Mouse (Mus musculus): ENCODE data around the gene Stmn1. TPM values are rescaled to one million over a fixed set of nuclear protein-coding genes. Genes with fewer than 3 reads are reported as not detected.

Stmn1 gene
- polyA plus RNA-seq, 1 experiment, result 2,202 TPM

DNA sequence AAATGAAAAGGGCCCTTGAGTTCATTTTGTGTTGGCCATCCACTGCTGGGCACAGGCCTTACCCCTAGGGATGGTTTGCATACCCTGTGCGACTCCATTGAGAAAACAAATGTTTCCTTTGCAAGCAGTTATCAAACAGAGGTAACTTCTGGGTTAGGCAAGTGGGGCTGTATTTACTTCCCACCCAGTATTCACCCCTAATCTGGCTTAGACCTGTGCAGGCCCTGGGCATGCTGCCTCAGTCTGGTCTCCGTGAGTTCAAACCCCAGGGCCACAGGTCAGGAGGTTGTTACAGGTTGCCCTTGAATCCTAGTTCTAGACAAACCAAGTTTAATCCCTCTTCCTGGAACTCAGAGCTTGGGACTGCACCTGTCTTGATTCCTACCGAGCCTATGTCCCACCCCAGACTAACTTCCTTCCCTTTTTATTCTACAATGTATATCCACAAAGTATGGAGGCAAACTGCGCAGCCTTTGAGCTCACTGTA, 37.2 kb downstream of the Stmn1 start:
- no peak for DNase-seq (ENCODE audit: low read depth)
- TF ChIP-seq POLR2A (IDR thresholded peaks at IDR 0.05; ENCODE audit: borderline replicate concordance, extremely low read depth, insufficient read depth, insufficient read length, poor library complexity, severe bottlenecking) (no peak), CTCF (IDR thresholded peaks at IDR 0.05; ENCODE audit: borderline replicate concordance, extremely low read depth, insufficient read depth, insufficient read length) (no peak)

- no peak for DNase-seq (ENCODE audit: low read depth)
- TF ChIP-seq POLR2A (IDR thresholded peaks at IDR 0.05; ENCODE audit: borderline replicate concordance, extremely low read depth, insufficient read depth, insufficient read length, poor library complexity, severe bottlenecking), result no peak
- no peak for TF ChIP-seq CTCF (IDR thresholded peaks at IDR 0.05; ENCODE audit: borderline replicate concordance, extremely low read depth, insufficient read depth, insufficient read length)
Measured at GRCm38 (mm10) chr4:134505966-134506594, 38.0 kb downstream of the Stmn1 start.

- no peak for TF ChIP-seq POLR2A (IDR thresholded peaks at IDR 0.05; ENCODE audit: borderline replicate concordance, extremely low read depth, insufficient read depth, insufficient read length, poor library complexity, severe bottlenecking)
- TF ChIP-seq CTCF (IDR thresholded peaks at IDR 0.05; ENCODE audit: borderline replicate concordance, extremely low read depth, insufficient read depth, insufficient read length), result no peak
- no peak for DNase-seq (ENCODE audit: low read depth)
Measured at GRCm38 (mm10) chr4:134506713-134507112, 38.6 kb downstream of the Stmn1 start.

DNA sequence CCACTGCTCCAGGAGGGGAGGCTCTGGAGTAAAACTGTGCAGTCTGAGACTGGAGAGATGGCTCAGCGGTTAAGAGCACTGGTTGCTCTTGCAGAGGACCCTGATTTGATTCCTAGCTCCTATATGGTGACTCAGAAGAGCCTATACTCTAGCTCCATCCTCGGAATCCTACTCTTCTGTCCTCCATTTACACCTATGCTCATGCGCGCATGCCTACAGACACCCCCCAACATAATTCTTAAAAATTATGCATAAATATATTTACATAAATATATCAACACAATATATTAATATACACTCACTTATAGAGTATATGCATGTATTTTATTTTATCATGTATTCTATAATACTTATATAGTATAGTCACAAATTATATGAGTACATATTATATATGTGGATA, 42.3 kb downstream of the Stmn1 start:
- TF ChIP-seq POLR2A (IDR thresholded peaks at IDR 0.05; ENCODE audit: borderline replicate concordance, extremely low read depth, insufficient read depth, insufficient read length, poor library complexity, severe bottlenecking) (no peak), CTCF (IDR thresholded peaks at IDR 0.05; ENCODE audit: borderline replicate concordance, extremely low read depth, insufficient read depth, insufficient read length) (no peak)
- DNase-seq (ENCODE audit: low read depth), result no peak

- peak; percentile 98 for DNase-seq (ENCODE audit: low read depth)
- TF ChIP-seq CTCF (IDR thresholded peaks at IDR 0.05; ENCODE audit: borderline replicate concordance, extremely low read depth, insufficient read depth, insufficient read length) (no peak), POLR2A (IDR thresholded peaks at IDR 0.05; ENCODE audit: borderline replicate concordance, extremely low read depth, insufficient read depth, insufficient read length, poor library complexity, severe bottlenecking) (peak; percentile 33; the same call in 1 of the 2 replicates)
Measured at GRCm38 (mm10) chr4:134510845-134511411, 42.8 kb downstream of the Stmn1 start, which contains the start of gene Aunip. TSS of gene Aunip (plus strand) at chr4:134510999.

- TF ChIP-seq CTCF (IDR thresholded peaks at IDR 0.05; ENCODE audit: borderline replicate concordance, extremely low read depth, insufficient read depth, insufficient read length) (no peak), POLR2A (IDR thresholded peaks at IDR 0.05; ENCODE audit: borderline replicate concordance, extremely low read depth, insufficient read depth, insufficient read length, poor library complexity, severe bottlenecking) (no peak)
- no peak for DNase-seq (ENCODE audit: low read depth)
Measured at GRCm38 (mm10) chr4:134511730-134512129, 43.6 kb downstream of the Stmn1 start.

GRCm38 (mm10) chr4:134512798-134513197, 44.7 kb downstream of the Stmn1 start:
- TF ChIP-seq CTCF (IDR thresholded peaks at IDR 0.05; ENCODE audit: borderline replicate concordance, extremely low read depth, insufficient read depth, insufficient read length) (peak; percentile 52), POLR2A (IDR thresholded peaks at IDR 0.05; ENCODE audit: borderline replicate concordance, extremely low read depth, insufficient read depth, insufficient read length, poor library complexity, severe bottlenecking) (no peak)
- peak; percentile 49 for DNase-seq (ENCODE audit: low read depth)

- TF ChIP-seq POLR2A (IDR thresholded peaks at IDR 0.05; ENCODE audit: borderline replicate concordance, extremely low read depth, insufficient read depth, insufficient read length, poor library complexity, severe bottlenecking) (no peak), CTCF (IDR thresholded peaks at IDR 0.05; ENCODE audit: borderline replicate concordance, extremely low read depth, insufficient read depth, insufficient read length) (no peak)
Measured at GRCm38 (mm10) chr4:134514309-134514930, 46.3 kb downstream of the Stmn1 start.

DNA sequence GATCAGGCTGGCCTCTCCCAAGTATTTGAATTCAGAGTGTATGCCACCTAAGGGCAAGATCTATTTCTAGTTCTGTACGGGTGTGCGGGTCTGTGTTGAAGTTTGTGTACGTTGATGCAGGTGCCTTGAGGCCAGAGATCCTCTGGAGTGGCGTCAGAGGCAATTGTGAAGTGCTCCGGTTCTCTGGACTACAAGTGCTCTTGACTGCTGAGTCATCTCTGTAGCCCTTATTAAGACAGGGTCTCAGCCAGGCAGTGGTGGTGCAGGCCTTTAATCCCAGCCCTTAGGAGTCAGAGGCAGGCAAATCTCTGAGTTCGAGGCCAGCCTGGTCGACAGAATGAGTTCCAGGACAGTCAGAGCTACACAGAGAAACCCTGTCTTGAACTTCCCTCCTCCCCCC, 47.5 kb downstream of the Stmn1 start:
- TF ChIP-seq CTCF (IDR thresholded peaks at IDR 0.05; ENCODE audit: borderline replicate concordance, extremely low read depth, insufficient read depth, insufficient read length) (no peak), POLR2A (IDR thresholded peaks at IDR 0.05; ENCODE audit: borderline replicate concordance, extremely low read depth, insufficient read depth, insufficient read length, poor library complexity, severe bottlenecking) (no peak)
- DNase-seq (ENCODE audit: low read depth), result no peak

More at GRCm38 (mm10) chr4:134514309-134514930, 46.3 kb downstream of the Stmn1 start:
- DNase-seq (ENCODE audit: low read depth), result no peak

DNA sequence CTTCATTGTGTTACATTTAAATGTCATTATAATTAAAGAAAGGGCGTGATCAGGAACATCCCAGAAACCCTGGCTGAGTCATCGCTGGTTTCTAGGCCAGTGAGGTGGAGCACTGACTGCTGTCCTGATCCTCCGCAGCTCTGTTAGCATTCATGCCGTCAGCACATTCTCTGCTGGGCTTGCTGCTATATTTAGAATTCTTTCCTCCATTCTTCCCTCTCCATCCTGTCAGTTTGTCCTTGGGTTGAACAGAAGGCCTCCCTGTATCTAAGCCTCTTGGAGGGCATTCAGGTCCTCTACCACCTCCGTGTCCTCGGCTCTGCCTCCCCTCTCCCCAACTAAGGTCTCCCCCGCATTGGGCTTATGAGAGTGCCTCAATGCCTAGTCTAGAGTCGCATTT, 48.9 kb downstream of the Stmn1 start:
- no peak for DNase-seq (ENCODE audit: low read depth)
- no peak for TF ChIP-seq POLR2A (IDR thresholded peaks at IDR 0.05; ENCODE audit: borderline replicate concordance, extremely low read depth, insufficient read depth, insufficient read length, poor library complexity, severe bottlenecking)
- no peak for TF ChIP-seq CTCF (IDR thresholded peaks at IDR 0.05; ENCODE audit: borderline replicate concordance, extremely low read depth, insufficient read depth, insufficient read length)

- no peak for DNase-seq (ENCODE audit: low read depth)
- TF ChIP-seq POLR2A (IDR thresholded peaks at IDR 0.05; ENCODE audit: borderline replicate concordance, extremely low read depth, insufficient read depth, insufficient read length, poor library complexity, severe bottlenecking) (no peak), CTCF (IDR thresholded peaks at IDR 0.05; ENCODE audit: borderline replicate concordance, extremely low read depth, insufficient read depth, insufficient read length) (no peak)
Measured at GRCm38 (mm10) chr4:134517719-134518118, 49.6 kb downstream of the Stmn1 start.

Data from brain, embryonic 14.5 days (tissue).